Mouse (Mus musculus) adrenal gland, adult 10 weeks (tissue): ENCODE results near the gene Tubgcp4. TPM values are rescaled to one million over a fixed set of nuclear protein-coding genes. Genes with fewer than 3 reads are reported as not detected.

Source experiments
- polyA plus RNA-seq: library from polyadenylated mRNA; stranded (reverse); fragments of 350-450 nt; fragmentation: Illumina TruSeq; extraction: RNeasy Lipid Tissue Mini Kit (QIAGEN cat#74804); gene quantifications from one replicate; pipeline ENCODE4 v1.2.3, GENCODE M21; 2014; ENCODE audit warnings: low read depth, low replicate concordance

Tubgcp4 gene
- polyA plus RNA-seq = 101 TPM

DNA sequence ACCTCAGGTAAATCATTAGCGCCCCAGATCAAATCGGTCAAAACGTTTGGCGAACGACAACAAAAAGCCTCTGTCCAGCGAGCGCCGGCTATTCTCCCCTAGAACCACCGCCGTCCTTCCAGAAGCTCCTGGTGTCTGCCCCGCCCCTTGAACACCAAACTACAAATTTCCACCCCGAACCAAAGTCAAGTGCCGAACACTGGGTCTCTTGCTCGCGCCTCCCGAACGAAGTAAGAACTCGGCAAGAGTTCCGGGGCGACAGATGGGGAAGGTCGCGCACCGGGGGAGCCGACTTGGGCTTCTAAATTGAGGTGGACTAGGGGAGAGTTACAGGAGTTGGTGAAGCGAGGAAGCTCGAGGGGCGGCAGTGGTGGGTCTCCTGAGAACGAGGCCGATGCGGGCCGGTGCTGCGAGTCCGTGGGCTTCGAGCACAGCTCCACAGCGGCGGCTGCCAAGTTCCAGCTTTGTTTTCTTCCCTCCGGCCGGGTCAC is at the start of gene Tubgcp4:
Tubgcp4 (plus strand) TSS at position 174 of the 491 bp plus-strand sequence.

DNA sequence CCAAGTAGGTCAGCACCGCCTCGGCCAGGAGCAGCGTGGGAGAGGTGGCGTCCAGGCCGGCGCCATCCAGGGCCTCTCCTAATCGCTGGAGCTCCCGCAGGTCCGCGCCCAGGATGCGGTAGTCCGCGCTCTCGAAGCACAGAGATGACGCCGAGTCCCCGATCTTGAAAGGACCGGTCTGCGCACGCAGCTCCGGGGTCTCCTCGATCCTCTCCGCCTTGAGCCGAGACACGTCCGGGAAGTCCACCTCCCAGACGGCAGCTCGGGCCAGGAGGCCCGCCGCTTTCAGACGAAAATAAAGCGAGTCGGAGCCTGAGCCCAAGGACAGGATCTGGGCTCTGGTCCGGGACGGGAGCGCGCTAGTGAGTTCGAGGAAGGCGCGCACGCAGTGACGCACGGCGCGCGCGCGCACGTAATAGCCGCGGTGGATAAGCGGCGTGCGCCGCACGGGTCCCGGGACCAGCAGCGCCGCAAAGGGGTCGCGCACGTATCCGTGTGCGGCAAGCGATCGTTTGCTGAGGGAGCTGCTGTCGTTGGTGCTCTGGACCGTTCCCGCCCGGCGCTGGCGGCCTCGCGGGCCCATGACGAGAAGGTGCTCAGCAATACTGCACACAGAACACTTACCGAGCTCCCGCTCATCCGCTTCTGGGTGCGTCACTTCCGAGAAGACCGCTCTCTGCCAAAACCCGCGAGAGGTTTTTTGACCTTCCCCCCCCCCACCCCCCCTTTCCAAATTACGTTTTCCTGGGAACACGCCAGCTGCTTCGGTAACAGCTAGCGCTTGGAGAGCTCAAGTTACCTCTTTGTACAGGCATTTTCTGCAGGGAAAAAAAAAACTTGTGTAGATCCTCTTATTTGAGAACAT is 30.2 kb upstream of the Tubgcp4 start, which contains the start of the genes Adal and Lcmt2:
Adal (plus strand) TSS at position 411 of the 865 bp plus-strand sequence.
Lcmt2 (minus strand) TSS at position 636 of the 865 bp plus-strand sequence.

DNA sequence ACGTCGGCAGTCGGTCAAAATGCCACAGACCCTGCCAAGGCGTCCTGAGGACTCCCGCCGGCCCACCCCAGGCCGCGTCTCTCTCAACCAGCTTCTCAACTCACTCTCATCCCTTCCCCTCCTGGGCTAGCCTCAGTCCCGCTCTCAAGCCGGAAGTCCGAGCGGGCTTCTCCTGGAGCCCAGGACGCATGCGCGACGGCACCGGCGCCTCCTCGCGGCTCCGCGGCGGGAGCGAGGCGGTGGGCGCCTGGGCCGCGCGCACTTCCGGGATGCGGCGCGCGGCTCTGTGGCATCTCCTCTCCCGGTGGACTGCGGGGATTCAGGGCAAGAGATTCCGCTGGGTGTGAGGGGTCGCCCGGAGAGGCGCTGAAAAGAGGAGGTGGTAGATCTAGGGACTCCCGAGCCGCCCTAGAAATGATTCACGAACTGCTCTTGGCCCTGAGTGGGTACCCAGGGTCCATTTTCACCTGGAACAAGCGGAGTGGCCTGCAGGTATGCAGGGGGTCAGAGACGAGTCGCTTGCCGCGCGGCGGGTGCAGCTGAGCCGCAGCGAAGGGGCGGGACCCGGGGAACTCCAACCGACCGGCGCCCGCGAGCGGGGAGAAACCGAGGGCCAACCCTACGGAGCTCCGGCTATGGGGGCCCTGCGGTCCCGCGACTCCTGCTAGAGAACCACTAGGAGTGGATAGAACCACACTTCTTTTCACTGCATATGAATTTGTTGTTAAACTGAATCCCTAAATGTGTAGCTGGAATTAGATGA is 707 bp downstream of the Tubgcp4 start, which contains the start of gene Zscan29:
Zscan29 (minus strand) TSS at position 146 of the 763 bp plus-strand sequence.

Other genes starting within 250 kb of the Tubgcp4 start
- gene Ubr1, start 199.9 kb upstream of the Tubgcp4 start, polyA plus RNA-seq = 72.3 TPM
- gene Tmem62, start 193.6 kb upstream of the Tubgcp4 start, polyA plus RNA-seq = 73.4 TPM
- 63.3 TPM for gene Ccndbp1, start 162.3 kb upstream of the Tubgcp4 start, polyA plus RNA-seq
- gene Epb42, start 133.6 kb upstream of the Tubgcp4 start, polyA plus RNA-seq = not detected
- not detected for gene Tgm5, start 84.8 kb upstream of the Tubgcp4 start, polyA plus RNA-seq
- gene Tgm7, start 60.9 kb upstream of the Tubgcp4 start, polyA plus RNA-seq = not detected
- gene Adal, start 30.2 kb upstream of the Tubgcp4 start, polyA plus RNA-seq = 60.3 TPM
- gene Lcmt2, start 30.0 kb upstream of the Tubgcp4 start, polyA plus RNA-seq = 4.4 TPM
- gene Zscan29, start 471 bp downstream of the Tubgcp4 start, polyA plus RNA-seq = 31.6 TPM
- 25.2 TPM for gene Trp53bp1, start 100.8 kb downstream of the Tubgcp4 start, polyA plus RNA-seq
- gene Map1a, start 118.9 kb downstream of the Tubgcp4 start, polyA plus RNA-seq = 1.2 TPM
- gene Ppip5k1, start 184.7 kb downstream of the Tubgcp4 start, polyA plus RNA-seq = 9.6 TPM
- 1.8 TPM for gene Ckmt1, start 187.1 kb downstream of the Tubgcp4 start, polyA plus RNA-seq
- gene Strc, start 216.5 kb downstream of the Tubgcp4 start, polyA plus RNA-seq = not detected
- gene Pdia3, start 243.1 kb downstream of the Tubgcp4 start, polyA plus RNA-seq = 1,612 TPM
- 1.4 TPM for gene Catsper2, start 243.1 kb downstream of the Tubgcp4 start, polyA plus RNA-seq